Mouse (Mus musculus): Measurements from ENCODE around the gene Shoc2. TPM values are rescaled to one million over a fixed set of nuclear protein-coding genes. Genes with fewer than 3 reads are reported as not detected.
"Not testable (repeated sequence)": the region's sequence is repeated elsewhere in the genome, so short reads cannot be mapped to it uniquely, and the experiment has no call there.

The Shoc2 gene
- 10 to 100 TPM; 46.4 to 55.0 (median 50.5) TPM for total RNA-seq (2022)

DNA sequence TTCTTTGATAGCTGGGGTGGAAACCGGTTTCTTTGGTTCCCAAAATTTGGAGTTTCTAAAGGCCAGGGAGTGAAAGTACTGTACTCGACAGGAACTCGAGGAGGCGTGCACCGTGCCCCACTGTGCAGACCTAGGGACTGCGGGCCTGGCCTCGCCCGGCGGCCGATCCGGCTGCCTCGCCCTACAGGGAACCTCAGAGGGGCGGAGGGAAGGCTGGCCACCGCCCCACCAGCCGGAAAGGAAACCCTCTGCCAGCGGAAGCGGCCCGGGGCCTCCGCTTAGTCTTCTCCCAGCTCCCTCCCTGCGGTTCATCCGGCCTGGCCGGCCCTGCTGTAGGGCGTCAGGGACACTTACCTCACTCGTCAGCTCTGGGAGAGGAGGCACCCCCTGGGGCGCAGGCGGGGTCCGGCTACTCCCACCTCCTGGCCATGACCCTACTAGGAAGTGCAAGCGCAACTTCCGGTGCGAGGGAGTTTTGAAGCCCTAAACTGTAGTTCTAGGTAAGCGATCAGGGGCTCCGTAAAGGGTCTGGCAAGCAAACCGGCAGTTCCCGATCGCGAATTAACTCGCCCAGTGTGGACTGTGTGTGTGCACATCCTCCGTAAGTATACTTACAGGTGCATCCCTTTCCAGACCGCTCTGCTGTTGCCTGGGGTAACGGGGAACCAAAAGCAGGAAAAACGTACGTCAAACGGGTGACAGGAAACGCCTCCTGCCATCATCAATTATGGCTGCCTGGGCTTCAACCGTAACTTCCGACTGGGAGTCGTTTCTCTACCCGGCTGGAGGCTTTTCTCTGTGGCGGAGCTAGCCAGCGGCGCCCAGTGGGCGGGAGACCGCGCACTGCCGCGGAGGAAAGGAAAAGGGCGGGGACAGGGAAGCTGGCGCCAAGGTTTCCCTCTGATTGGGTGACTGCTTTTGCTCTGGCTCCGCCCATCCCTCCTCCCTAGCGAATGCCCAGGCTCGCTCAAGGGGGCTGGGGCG lies at the start of gene Shoc2, which contains the start of gene Bbip1:
Gene Shoc2, plus strand, starts transcription at position 505 of the 984 bp plus-strand sequence.
Gene Bbip1, minus strand, starts transcription at position 826 of the 984 bp plus-strand sequence.
- peak; percentile 98 to 99 for DNase-seq (ENCODE audit: low spot score in 2 of 2)

DNA sequence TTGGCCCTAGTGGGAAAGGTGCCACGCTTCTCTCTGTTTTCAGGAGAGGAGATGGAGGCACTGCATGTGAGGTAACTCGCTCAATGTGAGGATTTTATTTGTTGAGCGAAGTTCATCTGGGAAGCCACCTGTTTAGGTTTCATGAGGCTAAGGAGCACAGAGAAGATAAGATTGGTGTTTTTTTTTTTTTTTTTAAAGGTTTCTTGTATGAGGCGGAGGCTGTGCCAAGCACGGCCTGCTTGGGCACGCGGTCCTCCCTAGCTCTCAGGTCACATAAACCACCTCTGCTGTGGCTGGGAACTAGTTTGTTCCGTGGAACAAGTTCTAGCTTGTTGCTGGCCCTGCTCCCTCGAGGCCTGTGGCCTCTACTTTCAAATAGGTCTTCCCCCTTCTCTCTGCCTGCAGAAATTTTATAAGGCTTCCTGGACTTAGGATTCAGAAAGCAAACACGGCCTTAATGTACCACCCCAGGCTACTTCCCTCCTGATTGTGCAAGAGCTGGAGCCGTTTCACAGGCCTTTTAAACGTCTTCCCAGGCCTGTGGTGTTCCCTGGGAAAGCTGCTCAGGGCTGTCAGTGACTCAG lies 49.5 kb upstream of the Shoc2 start:
- no peak for DNase-seq (ENCODE audit: low spot score in 2 of 2)

DNA sequence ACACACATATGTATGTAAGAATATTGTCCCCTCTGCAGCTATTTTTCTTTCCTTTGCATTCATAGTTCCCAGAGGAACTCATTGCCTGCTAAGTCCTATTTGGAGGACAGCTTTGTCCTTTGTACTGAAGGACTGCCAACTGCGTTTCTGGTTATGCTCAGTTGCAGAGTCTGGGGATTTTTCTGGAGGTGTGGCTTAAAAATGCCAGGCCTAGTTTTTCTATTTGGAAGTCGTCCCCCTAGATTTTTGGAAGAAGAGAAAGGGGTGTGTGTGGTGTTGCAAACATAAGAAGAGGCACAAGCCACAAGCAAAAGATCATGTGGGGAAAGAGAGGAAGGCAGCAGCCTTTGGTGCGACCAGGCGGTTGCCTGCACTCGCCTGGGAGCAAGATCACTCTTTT lies 46.1 kb upstream of the Shoc2 start:
- no peak for DNase-seq (ENCODE audit: low spot score in 2 of 2)

GRCm38 (mm10) chr19:53898498-53898897 lies 45.6 kb upstream of the Shoc2 start:
- no peak for DNase-seq (ENCODE audit: low spot score in 2 of 2)

DNA sequence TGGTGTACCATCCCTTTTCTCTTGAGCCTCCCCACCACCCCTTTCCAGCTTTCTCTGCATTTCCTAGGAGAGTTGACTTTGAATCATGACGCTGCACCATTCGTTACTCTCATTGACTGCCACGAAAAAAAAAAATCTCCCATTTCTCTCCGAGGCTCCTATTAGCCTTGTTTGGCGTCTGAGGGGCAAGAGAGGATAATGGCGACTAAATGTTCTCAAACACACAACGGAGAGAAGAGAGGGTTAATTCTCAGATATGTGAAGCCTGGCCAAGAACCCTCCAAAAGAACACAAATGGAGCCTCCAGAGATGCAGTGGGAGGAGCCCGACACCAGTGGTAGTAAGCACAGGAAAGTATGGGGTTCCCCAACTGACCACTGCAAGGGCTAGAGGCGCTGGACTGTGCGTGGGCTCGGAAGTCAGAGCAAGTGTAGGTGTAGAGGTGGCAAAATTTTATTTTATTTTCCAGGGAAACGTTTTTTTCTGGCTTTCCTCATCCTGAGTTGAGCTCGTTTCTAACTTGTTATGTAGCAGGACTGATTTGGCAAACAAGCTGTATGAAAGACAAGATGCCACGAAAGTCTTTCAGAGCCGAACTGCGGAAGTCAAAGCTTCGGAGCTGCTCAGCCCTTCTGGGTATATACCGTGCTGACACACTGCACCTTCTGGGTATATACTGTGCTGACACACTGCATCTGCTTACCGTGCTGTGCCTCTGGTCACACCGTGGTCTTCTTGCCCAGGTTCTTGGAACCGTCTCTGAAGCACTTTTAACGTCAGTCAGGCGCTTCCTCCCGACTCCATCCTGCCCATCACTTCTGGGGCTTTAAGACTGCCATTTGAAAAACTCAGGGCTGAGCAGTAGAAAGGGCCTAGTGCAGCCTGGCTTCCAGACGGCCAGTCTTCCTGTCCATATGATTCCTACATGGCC lies 44.9 kb upstream of the Shoc2 start:
- DNase-seq (ENCODE audit: low spot score in 2 of 2) = no peak

DNA sequence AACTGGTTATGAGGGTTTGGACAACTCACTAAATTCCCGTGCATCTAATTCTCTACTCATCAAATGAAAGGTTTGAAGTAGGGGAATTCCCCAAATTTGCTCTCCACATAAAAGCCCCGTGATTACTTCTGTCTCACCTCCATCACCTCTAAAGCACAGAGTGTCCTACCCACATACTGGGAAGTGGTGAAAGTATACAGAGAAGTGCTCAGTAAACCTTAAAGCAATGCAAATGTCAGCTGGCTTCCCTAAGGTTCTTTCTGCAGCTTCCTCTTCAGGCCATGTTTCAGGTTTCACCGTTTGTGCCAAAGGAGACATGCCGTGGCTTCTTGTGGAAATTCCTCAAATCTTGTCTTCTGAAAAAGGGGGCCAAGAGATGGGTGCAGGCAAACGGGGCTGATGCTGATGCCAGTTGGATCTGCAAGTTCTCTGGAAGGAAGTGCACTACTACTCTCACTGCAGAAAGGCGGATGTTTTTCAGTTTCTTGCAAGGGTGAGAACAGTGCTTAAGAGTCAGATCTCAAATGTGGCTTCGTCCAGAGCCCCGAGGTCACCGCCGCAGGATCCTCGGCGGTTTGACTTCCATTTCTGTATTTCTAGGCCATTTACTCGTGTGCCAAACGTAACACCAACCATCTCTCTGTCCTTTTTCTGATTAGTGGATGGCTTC lies 44.0 kb upstream of the Shoc2 start:
- no peak for DNase-seq (ENCODE audit: low spot score in 2 of 2)

DNA sequence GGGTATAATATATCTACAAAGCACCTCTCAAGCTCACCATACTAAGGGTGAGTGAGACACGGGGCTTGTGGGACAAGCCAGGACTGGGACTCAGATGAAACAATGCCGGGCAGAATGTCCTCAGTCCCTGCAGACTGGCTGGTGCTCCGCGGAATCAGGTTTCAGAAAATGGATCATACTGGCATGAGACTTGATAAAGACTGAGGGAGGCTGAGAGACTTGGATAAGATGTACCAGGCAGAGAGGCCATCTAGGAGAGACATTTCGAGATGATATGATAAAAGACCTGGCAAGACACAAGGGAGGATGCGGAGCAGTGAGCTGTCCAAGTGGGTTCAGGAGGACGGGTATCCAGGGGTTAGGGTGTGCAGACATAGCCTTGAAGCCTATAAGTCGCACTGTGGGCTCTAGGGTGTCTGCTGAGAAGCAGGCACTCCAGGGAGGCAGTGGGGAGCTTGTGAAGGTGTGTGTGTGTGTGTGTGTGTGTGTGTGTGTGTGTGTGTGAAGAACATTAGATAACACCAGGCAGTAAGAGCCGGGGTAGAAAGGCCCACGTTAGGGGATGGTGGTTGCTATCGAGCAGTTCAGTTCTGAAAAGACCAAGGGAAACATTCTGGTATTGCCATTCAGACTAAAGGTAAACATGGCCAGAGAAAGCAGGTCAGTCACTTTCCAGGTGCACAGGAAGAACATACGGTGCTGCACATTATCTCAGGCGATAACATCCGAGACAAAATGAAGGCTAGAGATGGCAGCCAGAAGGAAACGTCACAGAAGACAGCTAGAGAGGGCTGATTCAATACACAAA lies 42.0 kb upstream of the Shoc2 start:
- no peak for DNase-seq (ENCODE audit: low spot score in 2 of 2)

GRCm38 (mm10) chr19:53902739-53903487 lies 41.2 kb upstream of the Shoc2 start:
- DNase-seq (ENCODE audit: low spot score in 2 of 2) = peak; percentile 95 to 96

- DNase-seq (ENCODE audit: low spot score in 2 of 2) = peak; percentile 39 to 52
Observed at GRCm38 (mm10) chr19:53903507-53904321, 40.4 kb upstream of the Shoc2 start.

GRCm38 (mm10) chr19:53904833-53905480 lies 39.1 kb upstream of the Shoc2 start:
- DNase-seq (ENCODE audit: low spot score in 2 of 2) = no peak

GRCm38 (mm10) chr19:53906033-53906702 lies 37.9 kb upstream of the Shoc2 start:
- no peak for DNase-seq (ENCODE audit: low spot score in 2 of 2)

DNA sequence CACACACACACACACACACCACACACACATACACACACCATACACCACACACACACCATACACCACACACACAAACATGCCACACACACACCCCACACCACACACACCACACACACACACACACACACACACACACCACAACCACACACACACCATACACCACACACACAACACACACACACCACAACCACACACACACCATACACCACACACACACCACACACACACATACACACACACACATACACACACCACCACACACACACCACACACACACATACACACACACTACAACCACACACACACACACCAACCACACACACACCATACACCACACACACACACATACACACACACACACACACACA lies 37.4 kb upstream of the Shoc2 start:
- DNase-seq (ENCODE audit: low spot score in 2 of 2) = not testable (repeated sequence)

GRCm38 (mm10) chr19:53914950-53915349 lies 29.2 kb upstream of the Shoc2 start:
- DNase-seq (ENCODE audit: low spot score in 2 of 2) = no peak

DNA sequence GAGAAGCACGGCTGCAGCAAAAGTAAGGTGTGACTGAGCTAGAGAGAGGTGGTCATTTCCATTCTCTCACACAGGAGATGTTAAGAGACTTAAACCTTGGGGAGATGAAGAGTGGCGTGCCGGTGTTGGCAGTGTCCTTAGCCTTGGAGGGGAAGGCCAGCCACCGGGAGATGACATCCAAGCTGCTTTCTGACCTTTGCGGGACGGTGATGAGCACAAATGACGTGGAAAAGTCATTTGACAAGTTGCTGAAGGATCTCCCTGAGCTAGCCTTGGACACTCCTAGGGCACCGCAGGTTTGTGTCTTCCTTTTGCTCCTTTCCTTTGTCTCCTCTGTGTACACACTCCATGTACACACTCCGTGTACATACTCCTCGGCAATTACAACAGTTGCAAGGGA lies 24.6 kb upstream of the Shoc2 start:
- DNase-seq (ENCODE audit: low spot score in 2 of 2) = no peak

DNA sequence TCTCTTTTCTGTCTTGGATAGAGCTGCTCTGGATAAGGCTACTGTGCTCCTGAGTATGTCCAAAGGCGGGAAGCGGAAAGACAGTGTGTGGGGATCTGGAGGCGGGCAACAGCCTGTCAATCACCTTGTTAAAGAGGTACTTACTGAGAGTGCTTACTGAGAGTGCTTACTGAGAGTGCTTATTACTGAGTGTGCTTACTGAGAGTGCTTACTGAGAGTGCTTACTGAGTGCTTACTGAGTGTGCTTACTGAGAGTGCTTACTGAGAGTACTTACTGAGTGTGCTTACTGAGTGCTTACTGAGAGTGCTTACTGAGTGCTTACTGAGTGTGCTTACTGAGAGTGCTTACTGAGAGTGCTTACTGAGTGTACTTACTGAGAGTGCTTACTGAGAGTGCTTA lies 22.1 kb upstream of the Shoc2 start:
- not testable (repeated sequence) for DNase-seq (ENCODE audit: low spot score in 2 of 2)

GRCm38 (mm10) chr19:53925338-53925751 lies 18.8 kb upstream of the Shoc2 start:
- no peak for DNase-seq (ENCODE audit: low spot score in 2 of 2)

GRCm38 (mm10) chr19:53926705-53927104 lies 17.4 kb upstream of the Shoc2 start:
- no peak for DNase-seq (ENCODE audit: low spot score in 2 of 2)
